Mouse (Mus musculus) natural killer cell, adult 2 months (primary cell): ENCODE results near the gene Abcc8.
"Not testable (repeated sequence)": the region's sequence is repeated elsewhere in the genome, so short reads cannot be mapped to it uniquely, and the experiment has no call there.

Experiments
- DNase-seq, 2 experiments: peaks; one replicate each; pipeline ENCODE4 v3.0.0; 2022; ENCODE audit warnings: low spot score in 2 of 2

The Abcc8 gene

DNA sequence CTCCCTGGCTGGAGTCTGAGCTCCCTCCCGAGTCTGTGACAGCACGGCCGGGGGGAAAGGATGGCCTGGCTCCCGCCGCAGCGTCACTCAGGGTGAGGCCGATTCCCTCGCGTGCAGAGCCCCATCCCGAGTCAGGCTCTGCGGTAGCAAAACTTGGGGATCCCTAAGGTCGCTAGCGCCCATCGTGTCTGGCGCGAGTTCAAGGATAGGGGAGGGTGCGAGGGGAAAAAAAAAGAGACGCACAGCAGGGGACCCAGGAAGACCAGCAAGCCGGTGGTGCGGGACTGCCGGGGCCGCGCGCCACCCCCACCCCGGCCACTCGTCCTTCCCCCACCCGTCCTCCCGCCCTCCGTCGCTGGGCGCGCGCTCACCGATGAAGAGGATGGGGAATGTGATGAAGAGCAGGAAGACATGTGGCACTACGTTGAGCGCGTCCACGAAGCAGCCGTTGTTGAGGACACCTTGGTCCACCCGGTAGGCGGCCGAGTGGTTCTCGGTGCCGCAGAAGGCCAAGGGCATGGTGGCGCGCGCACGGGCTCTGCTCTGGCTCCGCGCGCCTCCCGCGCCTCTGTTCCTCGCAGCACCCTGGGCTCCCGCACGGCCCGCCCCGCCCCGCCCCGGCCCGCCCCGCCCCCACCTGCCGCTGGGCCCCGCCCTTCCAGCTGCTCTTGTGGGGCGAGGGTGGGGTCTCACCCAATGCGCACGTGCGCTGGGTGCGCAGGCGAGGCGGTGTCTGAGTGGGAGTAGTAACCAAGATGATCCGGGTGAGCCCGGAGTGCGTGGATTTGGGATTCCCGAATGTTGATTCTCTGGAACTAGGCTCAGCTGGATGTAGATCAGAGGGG is at the start of gene Abcc8:
Gene Abcc8 (minus strand): TSS at position 603 of the 845 bp plus-strand sequence.
- DNase-seq = no peak

DNA sequence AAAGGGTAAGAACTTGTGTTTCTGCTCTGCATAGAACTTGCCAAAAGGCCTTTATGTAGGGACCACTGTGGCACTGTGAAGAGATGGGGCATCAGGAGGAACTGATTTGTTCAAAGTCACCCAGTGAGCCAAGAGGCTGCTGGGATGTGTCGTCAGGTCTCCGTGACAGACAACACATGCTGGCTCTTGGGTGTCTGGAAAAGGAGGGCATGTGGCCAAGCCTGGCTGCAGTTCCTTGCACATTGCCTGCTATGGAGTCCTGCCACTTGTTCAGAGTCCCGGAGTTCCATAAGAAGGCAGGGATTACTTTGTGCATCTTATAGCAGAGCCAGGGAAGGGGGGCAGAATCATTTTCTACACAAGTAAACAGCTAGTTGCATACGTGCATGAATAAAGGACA is 47.1 kb upstream of the Abcc8 start:
- DNase-seq = no peak

- DNase-seq = peak in 1 of 2 experiments; percentile 24
Measured at GRCm38 (mm10) chr7:46226253-46226652, 46.4 kb upstream of the Abcc8 start.

DNA sequence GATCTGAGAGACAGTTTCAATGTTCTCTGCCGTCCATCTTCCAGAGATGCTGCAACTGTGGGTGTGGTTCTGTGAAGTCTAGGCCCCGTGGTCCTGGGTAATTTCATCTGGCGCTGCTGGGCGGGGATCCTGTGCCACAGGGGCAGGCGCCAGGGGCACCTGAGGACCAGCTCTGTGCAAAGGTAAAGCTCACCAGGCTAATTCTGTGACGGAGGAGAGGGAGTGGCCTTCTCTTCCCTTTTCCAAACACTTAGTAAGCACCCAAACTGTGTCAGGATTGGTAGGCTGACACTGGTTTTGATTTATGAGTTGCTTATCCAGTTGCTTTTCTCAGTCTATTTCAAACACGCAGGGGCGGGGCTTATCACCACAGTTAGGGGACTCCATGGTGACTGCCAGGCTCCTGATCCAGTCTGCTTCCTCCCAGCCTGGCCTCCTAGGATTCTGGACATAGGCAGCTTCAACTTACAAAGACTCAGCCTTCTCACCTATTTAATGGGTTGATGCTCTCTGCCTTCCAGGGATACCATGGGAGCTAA is 40.8 kb upstream of the Abcc8 start:
- DNase-seq = no peak

DNA sequence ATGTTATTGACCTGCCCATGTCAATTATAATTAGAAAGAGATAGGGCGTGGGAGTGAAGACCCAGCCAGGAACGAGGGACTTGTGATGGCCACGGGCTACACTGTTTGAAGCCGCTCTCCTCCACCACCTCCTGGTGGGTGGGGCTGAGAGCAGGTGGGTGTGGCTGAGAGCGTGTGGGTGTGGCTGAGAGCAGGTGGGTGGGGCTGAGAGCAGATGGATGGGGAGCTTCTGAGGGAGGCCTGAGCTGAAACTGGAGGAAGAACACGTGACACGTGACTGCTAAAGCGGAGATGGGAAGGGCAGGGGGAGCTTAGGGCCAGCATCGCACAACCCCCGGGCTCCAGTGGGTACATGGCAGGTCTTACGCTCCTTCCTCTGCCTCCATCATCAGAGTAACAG is 38.6 kb upstream of the Abcc8 start:
- no peak for DNase-seq

DNA sequence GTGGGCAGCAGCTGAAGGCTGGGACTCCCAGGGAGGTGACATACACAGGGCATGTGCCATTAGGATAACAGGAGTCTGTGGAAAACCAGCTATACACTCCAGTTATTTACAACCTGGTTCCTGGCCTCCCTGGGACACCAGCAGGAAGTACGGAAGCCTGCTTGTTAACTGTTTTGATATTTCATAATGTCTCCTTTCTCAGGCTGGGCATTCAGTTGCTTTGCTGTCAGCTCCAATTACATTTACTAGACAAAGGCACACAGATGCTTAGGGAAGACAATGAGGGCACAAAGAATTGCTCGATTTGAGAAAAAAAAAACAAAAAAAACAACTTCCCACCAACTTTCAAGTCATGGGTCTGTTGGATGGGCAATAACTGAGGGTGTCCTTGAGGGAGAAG is 36.6 kb upstream of the Abcc8 start:
- DNase-seq = no peak

DNA sequence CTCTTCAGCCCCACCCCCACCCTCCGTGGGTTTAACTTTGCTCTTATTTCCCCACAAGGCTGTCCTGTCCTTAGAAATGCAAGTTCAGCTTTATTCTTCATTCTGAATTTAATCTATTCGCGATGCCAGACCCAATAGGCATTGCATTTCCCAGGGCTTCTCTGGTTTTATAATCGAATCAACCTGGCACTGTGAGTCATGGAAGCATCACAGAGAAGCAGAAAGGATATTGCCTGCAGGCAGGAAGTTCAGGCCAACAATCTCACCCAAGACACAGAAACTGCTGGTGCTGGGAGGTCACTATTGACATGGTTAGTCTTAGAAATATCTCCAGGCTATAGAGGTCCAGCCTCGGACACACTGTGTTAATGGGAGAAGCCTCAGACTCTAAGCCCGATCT is 30.4 kb upstream of the Abcc8 start:
- no peak for DNase-seq

- no peak for DNase-seq
Measured at GRCm38 (mm10) chr7:46208131-46208530, 28.3 kb upstream of the Abcc8 start.

GRCm38 (mm10) chr7:46204775-46205174 is 24.9 kb upstream of the Abcc8 start:
- DNase-seq = no peak

DNA sequence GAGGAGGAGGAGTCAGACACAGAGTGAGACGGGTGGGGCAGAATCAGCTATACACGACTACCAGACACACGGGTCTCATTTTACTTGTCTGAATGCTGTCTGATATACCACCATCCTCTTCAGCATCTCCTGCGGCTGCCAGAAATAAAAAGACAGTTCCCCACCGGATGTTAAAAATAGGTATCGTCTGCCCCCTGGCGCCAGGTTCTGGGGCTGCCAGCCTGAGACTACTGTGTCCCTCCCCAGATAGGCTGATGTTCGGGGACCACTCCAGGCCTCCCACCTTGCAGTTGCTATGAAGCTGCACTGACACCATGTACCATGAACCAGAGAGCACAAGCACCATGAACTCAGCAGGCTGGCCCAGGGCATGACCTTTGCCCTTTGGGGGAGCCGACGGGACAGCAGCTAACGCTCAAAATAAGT is 24.2 kb upstream of the Abcc8 start:
- DNase-seq = peak in 1 of 2 experiments; percentile 39

GRCm38 (mm10) chr7:46201649-46202048 is 21.8 kb upstream of the Abcc8 start:
- no peak for DNase-seq

- DNase-seq = no peak
Measured at GRCm38 (mm10) chr7:46200021-46200420, 20.2 kb upstream of the Abcc8 start.

- no peak for DNase-seq
Measured at GRCm38 (mm10) chr7:46195356-46195755, 15.5 kb upstream of the Abcc8 start.

DNA sequence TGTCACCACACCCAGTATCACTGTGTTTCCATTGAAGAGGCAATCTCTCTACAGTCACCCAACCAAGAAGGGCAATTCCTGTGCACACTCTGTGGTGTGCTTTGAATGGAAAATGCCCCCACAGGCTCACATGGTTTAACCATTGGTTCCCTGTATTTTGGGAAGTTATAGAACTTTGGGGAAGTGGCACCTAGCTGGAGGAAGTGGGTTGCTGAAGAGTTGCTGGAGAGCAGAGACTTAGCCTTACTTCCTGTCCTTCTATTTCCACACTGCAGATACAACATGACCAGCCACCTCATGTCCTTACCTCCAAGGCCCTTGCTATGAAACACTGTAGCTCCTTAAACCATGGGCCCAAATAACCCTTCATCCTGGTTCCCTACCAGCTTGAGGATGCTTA is 4.4 kb upstream of the Abcc8 start:
- no peak for DNase-seq

DNA sequence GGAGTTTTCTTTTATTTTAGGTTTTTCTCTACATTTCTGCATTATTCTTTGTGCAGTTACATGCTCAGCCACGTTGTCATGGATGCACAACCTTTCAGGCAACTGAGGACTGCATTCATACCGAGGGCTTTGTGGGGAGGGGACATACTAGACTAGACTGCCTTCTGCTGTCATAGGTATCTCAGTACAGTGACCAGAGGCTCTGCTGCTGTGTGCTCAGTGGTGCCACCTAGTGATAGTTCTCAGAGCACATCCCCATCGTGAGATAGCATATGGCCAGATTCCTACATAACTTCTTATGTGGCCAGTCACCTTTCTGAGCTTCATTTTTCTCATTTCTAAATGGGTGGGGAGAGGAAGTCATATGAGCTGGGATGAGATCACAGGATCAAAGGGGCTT is 1.8 kb upstream of the Abcc8 start:
- peak in 1 of 2 experiments; percentile 25 for DNase-seq

DNA sequence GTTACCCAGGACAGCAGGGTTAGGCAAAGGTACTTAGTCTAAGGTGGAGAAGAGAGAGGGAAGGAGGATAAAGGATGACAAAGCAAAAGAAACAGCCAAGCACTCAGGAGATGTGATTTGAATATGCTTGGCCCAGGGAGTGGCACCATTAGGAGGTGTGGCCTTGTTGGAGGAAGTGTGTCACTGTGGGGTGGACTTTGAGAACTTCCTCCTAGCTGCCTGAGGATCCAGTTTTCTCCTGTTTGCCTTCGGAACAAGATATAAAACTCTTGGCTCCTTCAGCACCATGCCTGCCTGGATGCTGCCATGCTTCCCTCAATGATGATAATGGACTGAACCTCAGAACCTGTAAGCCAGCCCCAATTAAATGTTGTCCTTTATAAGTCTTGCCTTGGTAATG is 10.9 kb downstream of the Abcc8 start:
- not testable (repeated sequence) for DNase-seq

DNA sequence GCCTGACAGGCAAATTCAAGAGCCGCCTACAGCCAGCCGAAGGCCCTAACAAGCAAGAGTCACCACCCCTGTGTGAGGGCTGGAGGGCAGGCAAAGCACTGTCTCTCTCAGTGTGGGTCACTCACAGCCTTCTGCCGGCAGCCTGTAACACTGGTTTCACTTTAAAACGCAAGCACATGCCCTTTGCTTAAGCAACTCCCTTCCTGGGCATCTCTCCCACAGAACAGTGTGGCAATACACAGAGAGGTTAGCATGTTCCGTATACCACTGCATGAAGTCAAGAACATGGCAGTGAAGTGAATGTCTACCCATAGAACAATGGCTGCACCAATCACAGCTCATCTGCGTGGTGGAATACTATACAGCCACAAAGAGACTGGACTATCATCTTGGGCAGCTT is 11.4 kb downstream of the Abcc8 start:
- DNase-seq = no peak

GRCm38 (mm10) chr7:46167901-46168300 is 11.9 kb downstream of the Abcc8 start:
- DNase-seq = no peak

GRCm38 (mm10) chr7:46165876-46166275 is 14.0 kb downstream of the Abcc8 start:
- DNase-seq = no peak

GRCm38 (mm10) chr7:46162731-46163130 is 17.1 kb downstream of the Abcc8 start:
- no peak for DNase-seq

DNA sequence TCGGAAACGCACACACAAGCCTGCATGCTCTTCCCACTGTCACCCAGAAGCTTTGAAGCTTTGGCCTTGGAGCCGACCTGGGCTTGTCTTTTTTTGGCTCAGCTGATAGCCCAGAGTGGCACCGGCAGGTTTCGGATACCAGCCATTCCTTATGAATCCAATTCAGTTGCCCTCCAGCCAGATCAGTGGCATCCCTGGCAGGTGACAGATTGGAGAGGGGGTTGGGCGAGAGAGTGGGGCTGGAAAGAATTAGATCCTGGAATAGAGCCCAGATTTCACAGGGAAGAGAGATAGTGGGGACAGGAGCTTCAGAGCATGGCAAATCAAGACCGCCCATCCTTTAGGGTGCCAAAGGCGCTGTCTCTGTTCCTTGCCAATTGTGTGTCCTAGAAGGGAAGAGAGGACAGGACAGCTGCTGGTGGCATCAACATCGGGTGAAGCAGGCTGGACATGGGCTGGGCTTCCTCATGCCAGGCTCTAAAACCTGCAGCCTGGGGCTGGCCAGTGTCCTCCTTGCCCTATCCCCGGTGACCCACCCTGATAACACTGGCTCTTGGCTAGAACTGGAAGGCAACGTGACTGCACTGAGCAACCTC is 17.6 kb downstream of the Abcc8 start:
- DNase-seq = no peak

- no peak for DNase-seq
Measured at GRCm38 (mm10) chr7:46161615-46162014, 18.2 kb downstream of the Abcc8 start.

DNA sequence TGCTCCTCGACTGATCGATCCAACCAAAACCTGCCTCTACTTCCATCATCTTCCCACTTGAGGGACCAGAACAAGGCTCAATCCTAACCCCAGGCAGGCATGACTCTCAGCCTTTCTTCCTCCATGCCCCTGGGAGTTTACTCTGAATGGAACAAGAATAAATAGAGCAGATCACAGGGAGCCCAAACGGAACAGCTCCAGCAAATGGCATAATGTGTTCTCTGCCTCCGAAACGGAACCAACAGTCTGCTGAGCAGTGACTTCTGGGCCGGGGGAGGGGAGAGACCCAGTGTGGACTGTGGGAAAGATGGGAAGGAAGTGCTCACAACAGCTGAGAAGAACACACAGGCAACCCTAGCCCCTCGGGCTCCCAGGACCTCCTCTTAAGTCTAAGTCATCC is 22.1 kb downstream of the Abcc8 start:
- no peak for DNase-seq
